Mouse (Mus musculus) olfactory bulb, adult 2 months (tissue): ENCODE data around the gene Lmf1. TPM values are rescaled to one million over a fixed set of nuclear protein-coding genes. Genes with fewer than 3 reads are reported as not detected.
A peak's percentile ranks its signal among the peaks of the same experiment; 100 is the strongest.

Source experiments
- H3K27ac ChIP-seq: fragments of 200-500 bp; 2 replicates; pipeline ENCODE4 v1.5.1; 2012; ENCODE audit warnings: low read depth, low read length; ENCODE audit not compliant: insufficient read depth
- H3K4me1 ChIP-seq: fragments of 200-500 bp; 2 replicates; pipeline ENCODE4 v1.6.1; 2012; ENCODE audit warnings: low read length; ENCODE audit not compliant: control insufficient read depth, insufficient read depth
- H3K4me3 ChIP-seq: fragments of 200-500 bp; 2 replicates; pipeline ENCODE4 v1.5.1; 2012; ENCODE audit warnings: mild to moderate bottlenecking, low read depth, low read length, moderate library complexity; ENCODE audit not compliant: insufficient read depth
- CTCF ChIP-seq: fragments of 200-500 bp; IDR thresholded peaks from 2 replicates; pipeline ENCODE4 v1.5.1; 2012; ENCODE audit warnings: low read depth, mild to moderate bottlenecking, low read length, moderate library complexity; ENCODE audit not compliant: insufficient read depth
- POLR2A ChIP-seq: fragments of 200-500 bp; IDR thresholded peaks from 2 replicates; pipeline ENCODE4 v1.6.1; 2012; ENCODE audit warnings: mild to moderate bottlenecking, low read depth, low read length, moderate library complexity; ENCODE audit not compliant: insufficient read depth
- whole genome bisulfite sequencing: fragments of 180-500 bp; shearing (Covaris S2); methylation state at CpG from one replicate; pipeline ENCODE4 v1.1.7; 2018; 5-methylcytosine and 5-hydroxymethylcytosine counted together
- polyA plus RNA-seq: library from polyadenylated mRNA; stranded (reverse); fragments of >200 nt; gene quantifications from 2 replicates; pipeline ENCODE4 v1.2.4, GENCODE M21; 2012; ENCODE audit warnings: low replicate concordance; ENCODE audit not compliant: missing spikeins, insufficient read depth, insufficient read length

The Lmf1 gene
- polyA plus RNA-seq, 1 experiment: not detected

- Histone ChIP-seq H3K4me1 (peaks cover 31% of the 10 kb centered on the region), H3K4me3 (no peak overlapping the region), H3K27ac (peak overlapping the region; percentile 31)
- WGBS: 27% methylated on average over 3 of the region's 3 CpGs
- TF ChIP-seq CTCF (no peak), POLR2A (no peak)
Measured at GRCm38 (mm10) chr17:25656826-25657189, 77.9 kb downstream of the Lmf1 start.

GRCm38 (mm10) chr17:25663213-25663835, 84.4 kb downstream of the Lmf1 start:
- Histone ChIP-seq H3K27ac (no peak overlapping the region), H3K4me1 (peaks cover 24% of the 10 kb centered on the region), H3K4me3 (no peak overlapping the region)
- 46% methylated on average over 12 of the region's 12 CpGs for WGBS
- TF ChIP-seq CTCF (no peak), POLR2A (no peak)

- WGBS: 80% methylated on average over 6 of the region's 6 CpGs
- TF ChIP-seq POLR2A (no peak), CTCF (0 out of 2 replicates have a peak, but pooled peaks have one; percentile 13)
- Histone ChIP-seq H3K4me1 (peaks cover 24% of the 10 kb centered on the region), H3K27ac (no peak overlapping the region), H3K4me3 (no peak overlapping the region)
Measured at GRCm38 (mm10) chr17:25665485-25665884, 86.6 kb downstream of the Lmf1 start.

GRCm38 (mm10) chr17:25665891-25666290, 87.0 kb downstream of the Lmf1 start:
- TF ChIP-seq POLR2A (no peak), CTCF (no peak)
- 45% methylated on average over 8 of the region's 8 CpGs for WGBS
- H3K27ac ChIP-seq: no peak overlapping the region
- peaks cover 21% of the 10 kb centered on the region for H3K4me1 ChIP-seq
- H3K4me3 ChIP-seq: no peak overlapping the region

- no peak overlapping the region for H3K27ac ChIP-seq
Measured at GRCm38 (mm10) chr17:25668481-25669055, 89.7 kb downstream of the Lmf1 start.

GRCm38 (mm10) chr17:25672982-25673381, 94.1 kb downstream of the Lmf1 start:
- Histone ChIP-seq H3K27ac (no peak overlapping the region), H3K4me3 (no peak overlapping the region)
- TF ChIP-seq POLR2A: no peak
- TF ChIP-seq CTCF: no peak

More at GRCm38 (mm10) chr17:25668481-25669055, 89.7 kb downstream of the Lmf1 start:
- no peak for TF ChIP-seq POLR2A
- no peak for TF ChIP-seq CTCF
- peaks cover 8% of the 10 kb centered on the region for H3K4me1 ChIP-seq
- WGBS: 64% methylated on average over 7 of the region's 7 CpGs
- H3K4me3 ChIP-seq: no peak overlapping the region

GRCm38 (mm10) chr17:25677969-25678368, 99.1 kb downstream of the Lmf1 start:
- WGBS: 71% methylated on average over 6 of the region's 6 CpGs
- H3K4me3 ChIP-seq: no peak overlapping the region
- TF ChIP-seq CTCF (no peak), POLR2A (no peak)
- no peak overlapping the region for H3K27ac ChIP-seq
- H3K4me1 ChIP-seq: peaks cover 5% of the 10 kb centered on the region; the same call in 1 of the 2 replicates

More at GRCm38 (mm10) chr17:25672982-25673381, 94.1 kb downstream of the Lmf1 start:
- 0 out of 2 replicates have a peak, but pooled peaks cover 3% of the 10 kb centered on the region for H3K4me1 ChIP-seq

- Histone ChIP-seq H3K4me1 (peaks cover 5% of the 10 kb centered on the region; the same call in 1 of the 2 replicates), H3K27ac (no peak overlapping the region), H3K4me3 (no peak overlapping the region)
- WGBS: 10% methylated on average over 5 of the region's 5 CpGs
- TF ChIP-seq CTCF: no peak
- no peak for TF ChIP-seq POLR2A
Measured at GRCm38 (mm10) chr17:25679818-25680217, 100.9 kb downstream of the Lmf1 start.

- Histone ChIP-seq H3K4me3 (no peak overlapping the region), H3K4me1 (peaks cover 5% of the 10 kb centered on the region; the same call in 1 of the 2 replicates), H3K27ac (no peak overlapping the region)
- TF ChIP-seq CTCF (no peak), POLR2A (no peak)
- WGBS: 63% methylated on average over 4 of the region's 4 CpGs
Measured at GRCm38 (mm10) chr17:25681636-25682035, 102.8 kb downstream of the Lmf1 start.
